9 mouse cellular contexts compared by ENCODE assay signal in the genomic region with DNA sequence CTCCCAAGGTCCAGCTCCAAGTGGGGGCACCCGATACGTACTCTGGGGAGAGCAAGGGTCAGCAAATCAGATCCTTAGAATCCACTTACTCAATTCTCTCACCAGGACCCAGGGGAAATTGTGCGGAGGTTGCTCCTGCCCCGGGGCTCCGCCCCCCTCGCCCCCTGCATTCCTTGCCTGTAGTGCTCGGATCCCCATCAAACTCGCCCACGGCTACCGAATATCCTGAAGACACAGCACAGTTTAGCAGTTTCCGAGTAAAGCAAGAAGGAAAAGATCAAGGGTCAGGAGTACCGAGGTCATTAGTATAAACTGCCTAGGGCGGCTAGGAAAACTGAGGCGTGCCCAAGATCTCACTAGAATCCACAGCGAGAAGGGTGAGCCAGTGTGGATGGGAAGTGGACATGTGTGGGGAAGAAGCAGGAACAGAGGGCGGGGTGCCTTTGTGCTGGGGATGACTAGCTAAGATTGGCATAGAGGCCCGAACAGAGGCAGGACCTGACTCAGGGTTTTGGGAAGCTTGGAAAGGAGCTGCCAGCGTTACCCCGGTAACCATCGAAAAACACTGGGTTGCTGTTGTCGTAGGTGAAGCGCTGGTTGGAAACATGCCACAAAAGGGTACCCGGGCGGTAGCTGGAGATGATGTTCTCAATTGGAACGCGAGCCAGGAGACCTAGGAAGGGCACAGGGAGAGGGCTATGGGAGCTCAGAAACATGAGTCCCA. TPM values are rescaled to one million over a fixed set of nuclear protein-coding genes. Genes with fewer than 3 reads are reported as not detected.
A peak's percentile ranks its signal among the peaks of the same experiment; 100 is the strongest.
DNase-seq lines count a peak whose midpoint lies in the region; ATAC-seq and TF ChIP-seq lines count a peak whose summit lies in the region.
"Had no signal": no experiment of that assay in that cellular context is flagged by ENCODE, and none has a peak within 500 bp of the region (broad histone marks: within the 10 kb centered on the region; RNA-seq: fewer than 3 reads in every experiment).

No protein-coding gene starts in this region.

- H3K4me1 ChIP-seq in hindbrain, embryonic 16.5 days (ENCODE audit: control insufficient read depth, insufficient read depth, low read depth, low read length), result peaks cover 14% of the 10 kb centered on the region
- peaks cover 19% of the 10 kb centered on the region for H3K4me1 ChIP-seq in stomach, embryonic 16.5 days (ENCODE audit: control insufficient read depth, insufficient read depth, low read length)

- H3K27me3 ChIP-seq in Patski, result no peaks in the 10 kb centered on the region
- no peaks in the 10 kb centered on the region for H3K27me3 ChIP-seq in hindbrain, embryonic 16.5 days (replicated peaks; ENCODE audit: control insufficient read depth, insufficient read depth, low read length)
- H3K27me3 ChIP-seq in stomach, embryonic 16.5 days (ENCODE audit: control insufficient read depth, insufficient read depth, low read length), result no peaks in the 10 kb centered on the region

- POLR2A ChIA-PET in Patski (lab: Charles Lee), result interaction anchor here (1.1 kb wide), 1 partner anchor 56 kb away, joined by 4 read pairs; no protein-coding TSS in a partner anchor

- 0 out of 2 replicates have a peak overlapping the region, but pooled peaks have one; percentile 25 for H3K27ac ChIP-seq in hindbrain, embryonic 16.5 days (ENCODE audit: low read depth, low read length)
- H3K27ac ChIP-seq in left cerebral cortex, adult 2 months, result peak overlapping the region; percentile 60; the same call in 1 of the 2 replicates
- peak overlapping the region; percentile 55 for H3K27ac ChIP-seq in stomach, embryonic 16.5 days (ENCODE audit: low read length)
- H3K27ac ChIP-seq: macrophage had no signal

- no peak overlapping the region for H3K4me3 ChIP-seq in hindbrain, embryonic 16.5 days (ENCODE audit: low read length)
- no peak overlapping the region for H3K4me3 ChIP-seq in left cerebral cortex, adult 2 months
- no peak overlapping the region for H3K4me3 ChIP-seq in stomach, embryonic 16.5 days (replicated peaks; ENCODE audit: low read length)

- H3K4me2 ChIP-seq in hindbrain, embryonic 16.5 days (ENCODE audit: low read length), result peak overlapping the region; percentile 13; the same call in 1 of the 2 replicates
- H3K4me2 ChIP-seq in stomach, embryonic 16.5 days (ENCODE audit: low read depth, low read length), result no peak overlapping the region; the same call in 1 of the 2 replicates

- WGBS in hindbrain, embryonic 16.5 days, result 8% methylated on average over 26 of the region's 26 CpGs
- 17% methylated on average over 26 of the region's 26 CpGs for WGBS in stomach, embryonic 16.5 days

- CTCF ChIA-PET in Patski (lab: Charles Lee), result interaction anchor here (2.7 kb wide), 1 partner anchor 18 kb away, joined by 9 read pairs; a partner anchor contains a TSS

- no peak for TF ChIP-seq CTCF in Patski (IDR thresholded peaks at IDR 0.05)
- no peak for TF ChIP-seq CTCF in left cerebral cortex, adult 2 months (IDR thresholded peaks at IDR 0.05)

- DNase-seq in Patski (ENCODE audit: low read depth, low spot score), result peak; percentile 41
- DNase-seq in embryo, embryonic 10 days (ENCODE audit: low spot score), result peak; percentile 49
- peak; percentile 64 for DNase-seq in gastrocnemius, postnatal 14 days
- peak; percentile 67 to 69 for DNase-seq in left cerebral cortex, adult 2 months (ENCODE audit: extremely low spot score in 1 of 2, low spot score in 2 of 2)
- peak; percentile 59 for DNase-seq in mesoderm, embryonic 11.5 days (ENCODE audit: low read depth, low spot score)

- intact Hi-C loops in gastrocnemius, postnatal 14 days (cut with DNase I; ENCODE audit: low total_unique reads), result no loop called here
- intact Hi-C loops in left cerebral cortex, adult 2 months (cut with DNase I), result no loop called here

- in situ Hi-C loops in Patski (cut with MboI; ENCODE audit: low pct_unique_long_range_greater_than_20kb), result no loop called here

- ATAC-seq in Patski, result peak; percentile 8
- ATAC-seq in hindbrain, embryonic 16.5 days, result peak; percentile 29; the same call in 1 of the 2 replicates
- ATAC-seq in stomach, embryonic 16.5 days (ENCODE audit: insufficient read depth, low FRiP score), result peak; percentile 9; the same call in 1 of the 2 replicates
- ATAC-seq in monocyte, adult 5-6 weeks (replicated peaks; ENCODE audit: insufficient number of reproducible peaks, low FRiP score, low TSS enrichment, poor library complexity, severe bottlenecking), result no peak

- no peaks in the 10 kb centered on the region for H3K36me3 ChIP-seq in hindbrain, embryonic 16.5 days (ENCODE audit: control insufficient read depth, insufficient read depth, low read length)
- no peaks in the 10 kb centered on the region for H3K36me3 ChIP-seq in stomach, embryonic 16.5 days (ENCODE audit: control insufficient read depth, insufficient read depth, low read length)

- 0 out of 2 replicates have a peak overlapping the region, but pooled peaks have one; percentile 0 for H3K9ac ChIP-seq in hindbrain, embryonic 16.5 days (ENCODE audit: low read depth, low read length)
- H3K9ac ChIP-seq in stomach, embryonic 16.5 days (ENCODE audit: low read length), result no peak overlapping the region

- H3K9me3 ChIP-seq in hindbrain, embryonic 16.5 days (ENCODE audit: control insufficient read depth, low read length), result no peaks in the 10 kb centered on the region
- H3K9me3 ChIP-seq in stomach, embryonic 16.5 days (replicated peaks; ENCODE audit: control insufficient read depth, low read length), result no peaks in the 10 kb centered on the region

RNA-seq across cellular contexts. Expression of a gene that starts 4.0 kb away (rescaled TPM):
- polyA plus RNA-seq in Patski (2021), result 1.9 TPM
- total RNA-seq in gastrocnemius, postnatal 14 days (2021), result 1 to 10 TPM; 1.6 to 2.5 TPM
- 9.4 and 13.1 TPM in 2 replicates for polyA plus RNA-seq in hindbrain, embryonic 16.5 days (2015; fragmentation: Nextera tagmentation; extraction: Ambion mirVana)
- 1 to 10 TPM; 2.5 to 4.1 TPM for total RNA-seq in left cerebral cortex, adult 2 months (2021)
- 8.6 and 10.8 TPM in 2 replicates for polyA plus RNA-seq in stomach, embryonic 16.5 days (2015; fragmentation: Nextera tagmentation; extraction: Ambion mirVana)
- total RNA-seq in monocyte, adult 5-6 weeks (2017), result 50.3 to 142 TPM (median 82.3 TPM) in 3 replicates

RNA-seq across cellular contexts. Expression of a gene that starts 18.4 kb away (rescaled TPM):
- polyA plus RNA-seq in Patski (2021), result 13.1 TPM
- total RNA-seq in gastrocnemius, postnatal 14 days (2021), result 1 to 10 TPM; 6.2 to 7.3 TPM
- 17.8 and 17.9 TPM in 2 replicates for polyA plus RNA-seq in hindbrain, embryonic 16.5 days (2015; fragmentation: Nextera tagmentation; extraction: Ambion mirVana)
- 100 to 1,000 TPM; 117 to 123 TPM for total RNA-seq in left cerebral cortex, adult 2 months (2021)
- polyA plus RNA-seq in stomach, embryonic 16.5 days (2015; fragmentation: Nextera tagmentation; extraction: Ambion mirVana), result 2.5 and 3.3 TPM in 2 replicates
- total RNA-seq in monocyte, adult 5-6 weeks (2017), result not detected in 3 replicates
- polyA plus RNA-seq: macrophage had no signal

RNA-seq across cellular contexts. Expression of a gene that starts 35.8 kb away (rescaled TPM):
- polyA plus RNA-seq in Patski (2021), result 491 TPM
- 10 to 100 TPM; 57.2 to 63.7 TPM for total RNA-seq in gastrocnemius, postnatal 14 days (2021)
- polyA plus RNA-seq in hindbrain, embryonic 16.5 days (2015; fragmentation: Nextera tagmentation; extraction: Ambion mirVana), result 95.4 and 100 TPM in 2 replicates
- total RNA-seq in left cerebral cortex, adult 2 months (2021), result 10 to 100 TPM; 58.1 to 66.2 TPM
- 187 and 207 TPM in 2 replicates for polyA plus RNA-seq in stomach, embryonic 16.5 days (2015; fragmentation: Nextera tagmentation; extraction: Ambion mirVana)
- 62.3 to 97.9 TPM (median 97.8 TPM) in 3 replicates for total RNA-seq in monocyte, adult 5-6 weeks (2017)

RNA-seq across cellular contexts. Expression of a gene that starts 58.1 kb away (rescaled TPM):
- polyA plus RNA-seq in Patski (2021), result 388 TPM
- total RNA-seq in gastrocnemius, postnatal 14 days (2021), result 10 to 100 TPM; 46.6 to 48.9 TPM
- 182 and 187 TPM in 2 replicates for polyA plus RNA-seq in hindbrain, embryonic 16.5 days (2015; fragmentation: Nextera tagmentation; extraction: Ambion mirVana)
- total RNA-seq in left cerebral cortex, adult 2 months (2021), result 10 to 100 TPM; 65.7 to 68.6 TPM
- 239 and 243 TPM in 2 replicates for polyA plus RNA-seq in stomach, embryonic 16.5 days (2015; fragmentation: Nextera tagmentation; extraction: Ambion mirVana)
- total RNA-seq in monocyte, adult 5-6 weeks (2017), result 20.2 to 30.1 TPM (median 25.0 TPM) in 3 replicates

Comparison
In these comparisons a context has a peak if more than half of its experiments do, and no peak if none do; other contexts are left out.
1. RNA of a gene that starts 4.0 kb away (total RNA-seq): 50.3 to 142 TPM in monocyte, adult 5-6 weeks; 2.5 to 4.1 TPM in left cerebral cortex, adult 2 months and 1.6 to 2.5 TPM in gastrocnemius, postnatal 14 days; every median in the first group is over 10 times any median in the second.
2. RNA of a gene that starts 18.4 kb away (total RNA-seq): 117 to 123 TPM in left cerebral cortex, adult 2 months; 6.2 to 7.3 TPM in gastrocnemius, postnatal 14 days and not detected in monocyte, adult 5-6 weeks; every median in the first group is over 10 times any median in the second.
3. Peak in every context shown above with its lines, with median percentiles within 50 percentile points of each other: DNase-seq and H3K27ac ChIP-seq.